Mouse (Mus musculus): Measurements from ENCODE around the gene Kmt2e.

Kmt2e gene

DNA sequence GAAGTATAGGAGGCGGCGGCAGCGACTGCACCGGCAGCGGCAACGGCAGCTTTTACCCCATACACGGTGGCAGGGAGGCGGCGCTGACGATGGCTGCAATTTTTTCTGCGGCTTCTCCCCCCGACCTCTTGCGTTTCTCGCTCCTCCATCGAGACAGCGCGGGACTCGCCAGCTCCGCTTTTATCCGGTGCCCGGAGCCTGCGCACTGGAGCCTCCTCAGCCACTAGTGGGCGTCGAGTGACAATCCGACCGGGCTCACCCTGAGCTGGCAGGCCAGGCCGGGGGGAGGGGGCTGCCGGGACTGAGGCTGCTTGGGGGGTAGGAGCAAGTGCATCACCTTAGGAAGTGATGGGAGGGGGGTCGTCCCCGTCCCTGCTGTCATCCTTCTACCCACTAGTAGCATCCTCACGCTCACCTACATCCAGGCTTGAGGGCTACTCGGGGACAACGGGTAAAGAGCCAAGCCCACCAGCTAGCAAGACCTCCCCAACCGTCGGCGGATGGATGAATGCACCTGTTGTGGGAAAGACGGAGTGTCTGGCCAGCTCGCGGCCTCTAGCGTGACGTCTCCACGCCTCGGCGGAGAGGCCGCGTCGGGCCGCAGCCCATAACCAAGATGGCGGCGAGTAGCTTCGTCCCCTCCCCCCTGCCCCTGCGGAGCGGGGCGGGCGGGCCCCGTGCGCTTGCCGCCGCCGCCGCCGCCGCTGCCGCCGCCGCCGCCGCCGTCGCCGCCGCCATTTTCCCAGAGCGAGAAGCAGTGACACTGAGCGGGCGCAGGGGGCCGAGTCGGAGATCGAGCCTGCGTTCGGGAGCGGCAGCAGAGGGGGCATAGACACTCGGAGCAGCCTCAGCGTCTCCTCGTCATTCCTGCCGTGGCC is at the start of gene Kmt2e:
TSS of gene Kmt2e (plus strand) at position 722 of the 878 bp plus-strand sequence.
- peak; percentile 93 for DNase-seq

DNA sequence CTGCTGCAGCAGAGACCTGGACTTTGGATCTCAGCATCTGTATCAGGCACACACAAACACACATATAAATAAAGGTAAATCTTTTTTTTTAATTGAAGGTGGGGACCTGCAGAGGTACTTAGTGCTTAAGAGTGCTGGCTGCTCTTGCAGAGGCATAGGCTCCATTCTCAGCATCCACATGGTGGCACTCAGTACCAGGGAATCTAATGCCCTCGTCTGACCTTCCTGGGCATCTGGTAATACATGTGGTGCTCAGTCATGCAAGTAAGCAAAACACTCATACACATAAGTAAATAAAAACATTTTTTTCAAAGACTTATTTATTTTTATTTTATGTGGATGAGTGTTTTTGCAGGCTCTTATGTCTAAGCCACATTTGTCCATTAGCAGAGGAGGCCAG is 49.1 kb upstream of the Kmt2e start:
- DNase-seq: no peak

DNA sequence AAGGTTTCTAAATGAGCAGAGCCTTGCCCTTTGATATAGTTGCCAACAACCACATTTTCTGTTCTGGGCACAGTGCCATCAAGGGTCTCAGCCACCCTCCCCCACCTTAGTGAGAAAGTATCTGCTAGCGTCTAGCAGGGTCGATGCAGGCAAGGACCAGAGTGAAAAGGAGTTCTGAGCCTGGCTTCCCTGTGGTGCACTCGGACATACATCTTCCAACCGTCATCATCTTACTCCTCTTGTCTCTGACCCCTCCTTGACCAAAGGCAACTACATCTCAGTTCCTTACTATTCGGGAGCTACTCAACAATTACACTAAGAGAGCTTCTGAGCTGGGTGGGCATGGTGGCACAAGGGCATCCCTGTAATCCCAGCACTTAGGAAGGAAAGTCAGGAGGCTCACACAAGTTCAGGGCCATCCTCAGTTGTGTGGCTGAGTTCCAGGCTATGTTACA is 48.5 kb upstream of the Kmt2e start:
- DNase-seq: no peak

DNA sequence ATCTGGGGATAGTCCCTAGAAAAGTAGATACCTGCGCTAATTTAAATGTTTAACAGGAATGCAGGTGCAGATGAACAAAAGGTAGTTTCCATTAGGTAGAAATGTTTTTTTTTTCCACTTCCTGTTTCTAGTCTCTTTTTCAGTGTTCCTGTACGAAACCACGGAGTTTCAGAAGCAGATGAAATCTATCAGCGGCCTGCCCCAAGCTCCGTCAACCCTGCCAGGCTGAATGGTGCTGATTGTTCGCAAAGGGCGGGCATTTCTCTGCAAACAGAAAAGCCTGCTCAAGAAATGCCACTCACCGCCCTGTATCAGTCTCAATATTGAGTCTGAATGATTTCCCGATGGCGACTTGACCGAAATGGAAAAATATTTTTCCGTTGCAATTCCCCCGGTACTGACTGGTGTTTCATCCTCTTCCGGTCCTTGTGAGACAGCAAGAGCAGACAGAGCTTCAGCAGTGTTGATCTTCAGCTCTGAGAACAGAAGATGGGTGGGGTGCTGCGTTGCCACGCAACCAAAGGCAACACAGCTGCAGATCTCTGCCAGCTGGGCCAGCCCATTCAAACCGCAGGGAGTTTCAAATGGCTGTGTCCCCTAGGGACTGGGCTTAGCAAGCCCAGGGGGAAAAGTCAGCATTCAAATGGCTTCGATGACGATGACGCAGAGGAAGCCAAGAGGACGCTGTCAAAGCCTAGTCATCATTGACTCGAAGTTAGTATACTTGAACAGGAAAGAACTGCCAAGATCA is 47.5 kb upstream of the Kmt2e start:
- DNase-seq: peak; percentile 88

DNA sequence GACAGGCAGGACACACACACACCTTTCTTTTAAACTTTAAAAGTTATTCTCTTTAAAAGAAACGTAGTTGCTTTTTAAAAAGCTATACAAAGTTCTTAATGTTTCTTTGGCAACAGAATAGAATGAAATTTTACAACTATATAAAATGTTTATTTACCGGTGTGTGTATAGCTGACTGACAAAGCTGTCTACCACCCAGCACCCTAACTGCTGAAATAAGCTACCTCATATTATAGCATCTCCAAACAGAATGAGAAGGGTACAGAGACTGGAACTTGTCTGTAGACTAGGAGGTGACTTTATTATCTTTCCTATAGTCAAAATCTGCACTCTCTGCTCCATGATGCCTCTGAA is 47.0 kb upstream of the Kmt2e start:
- no peak for DNase-seq

DNA sequence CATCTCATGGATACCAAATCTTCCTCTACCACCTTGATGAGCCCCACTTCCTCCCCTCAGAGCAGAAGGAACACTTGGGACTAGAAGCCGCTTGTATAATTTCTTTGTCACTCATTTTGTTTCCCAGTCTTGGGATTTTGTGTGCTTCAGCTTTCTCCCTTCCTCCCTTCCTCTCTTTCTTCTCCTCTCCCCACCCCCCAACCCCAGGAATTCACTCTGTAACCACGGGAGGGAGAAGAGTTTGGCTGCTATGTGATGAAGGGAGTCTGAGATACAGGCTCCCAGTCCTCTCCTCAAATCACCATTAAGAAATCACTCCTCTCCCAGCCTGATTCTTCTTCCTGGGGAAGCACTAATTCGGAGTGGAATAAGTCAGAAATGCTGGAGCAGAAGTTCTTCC is 46.1 kb upstream of the Kmt2e start:
- DNase-seq: no peak

DNA sequence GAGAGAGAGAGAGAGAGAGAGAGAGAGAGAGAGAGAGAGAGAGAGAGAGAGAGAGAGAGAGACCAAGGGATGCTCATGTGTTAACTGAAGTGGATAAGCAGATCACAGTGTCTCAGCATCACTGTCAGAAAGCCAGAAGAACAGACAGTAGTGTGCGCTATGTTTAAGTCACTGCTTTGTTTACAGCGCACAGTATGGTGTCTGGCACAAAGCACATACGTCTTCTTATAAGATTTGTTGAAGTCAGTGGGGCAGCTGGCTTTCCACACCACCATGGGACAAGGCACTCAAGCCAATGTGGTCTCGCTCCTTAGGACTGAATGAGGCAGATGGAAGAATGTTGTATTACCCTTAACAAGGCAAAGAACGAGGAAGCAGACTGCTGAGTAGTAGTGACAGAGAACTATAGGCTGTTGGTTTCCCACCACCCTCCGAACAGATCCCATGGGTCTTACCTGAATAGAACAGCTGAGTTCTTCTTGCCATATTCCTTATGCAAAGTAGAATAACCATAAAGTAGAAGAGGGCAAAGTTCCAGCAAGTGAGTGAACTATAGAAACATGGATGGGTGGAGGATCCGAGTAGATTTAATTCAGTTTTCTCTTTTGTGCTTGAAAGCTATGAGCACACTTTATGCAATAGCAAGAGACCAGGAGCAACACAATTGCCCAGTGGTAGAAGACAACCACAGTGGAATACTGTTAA is 44.5 kb upstream of the Kmt2e start:
- no peak for DNase-seq

DNA sequence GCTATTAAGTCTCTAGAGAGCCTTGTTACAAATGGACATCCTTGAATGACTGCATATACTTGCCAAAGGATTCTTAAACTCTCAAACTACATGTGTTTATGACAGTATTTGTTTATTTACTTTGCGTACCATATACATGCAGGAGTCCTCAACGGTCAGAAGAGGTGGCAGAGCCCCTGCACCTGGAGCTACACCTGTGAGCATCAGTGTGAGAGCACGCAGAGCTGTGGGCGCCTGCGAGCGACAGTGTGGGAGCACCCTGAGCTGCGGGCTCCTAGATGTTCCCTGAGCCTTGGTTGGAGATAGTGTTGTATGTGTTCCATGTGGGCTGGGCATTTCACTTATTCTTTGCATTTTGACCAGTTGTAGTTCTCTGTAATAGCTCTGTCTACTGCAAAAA is 42.5 kb upstream of the Kmt2e start:
- DNase-seq: no peak

DNA sequence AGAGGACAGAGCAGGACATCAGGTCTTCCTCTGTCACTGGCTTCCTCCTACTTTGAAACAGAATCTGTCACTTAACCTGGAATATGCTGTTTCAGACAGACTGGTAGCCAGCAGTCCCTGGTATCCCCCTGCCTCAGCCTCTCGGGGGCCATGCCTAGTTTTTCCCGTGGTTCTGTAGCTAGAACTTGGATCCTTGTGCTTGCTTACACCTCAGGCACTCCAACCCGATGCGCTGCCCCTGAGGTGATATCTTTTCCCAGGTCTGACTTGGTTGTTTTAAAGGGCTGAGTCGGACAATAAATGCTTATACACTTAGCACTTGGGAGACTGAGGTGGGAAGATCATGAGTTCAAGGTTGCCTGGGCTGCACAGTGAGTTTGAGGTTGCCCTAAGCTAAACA is 40.4 kb upstream of the Kmt2e start:
- DNase-seq: no peak

DNA sequence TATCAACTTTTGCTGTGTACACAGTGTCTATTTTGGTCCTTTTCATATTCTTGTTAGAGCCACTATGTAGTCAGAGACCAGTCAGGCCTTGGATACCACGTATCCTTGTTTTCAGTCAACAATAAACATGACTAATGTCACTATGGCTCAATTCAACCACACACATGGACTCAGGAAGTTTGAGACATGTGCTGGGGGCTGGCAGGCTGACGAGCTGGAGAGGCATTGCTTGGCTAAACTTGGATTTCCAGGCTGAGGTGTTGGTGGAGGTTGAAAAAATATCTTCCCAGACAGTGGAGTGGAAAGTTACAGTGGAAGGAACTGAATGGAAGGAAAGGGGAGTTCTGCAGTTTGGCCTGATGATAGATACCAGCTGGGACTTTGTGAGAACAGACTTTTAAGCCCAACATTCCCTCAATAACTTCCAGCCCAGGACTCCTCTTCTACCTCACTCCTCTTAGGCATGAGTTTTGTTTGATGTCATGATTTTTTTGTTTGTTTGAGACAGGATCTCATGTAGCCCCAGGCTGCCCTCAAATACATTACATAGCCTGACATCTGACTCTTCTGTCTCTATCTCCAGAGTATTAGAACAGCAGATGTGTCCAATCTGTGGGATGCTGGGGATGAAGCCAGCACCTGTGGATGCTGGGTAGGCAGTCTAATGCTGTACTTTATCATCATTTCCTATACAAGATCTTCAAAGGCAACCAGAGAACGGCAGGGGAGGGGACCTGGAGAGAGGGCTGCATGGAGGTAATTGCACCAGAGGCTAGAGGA is 39.7 kb upstream of the Kmt2e start:
- peak; percentile 69 for DNase-seq

DNA sequence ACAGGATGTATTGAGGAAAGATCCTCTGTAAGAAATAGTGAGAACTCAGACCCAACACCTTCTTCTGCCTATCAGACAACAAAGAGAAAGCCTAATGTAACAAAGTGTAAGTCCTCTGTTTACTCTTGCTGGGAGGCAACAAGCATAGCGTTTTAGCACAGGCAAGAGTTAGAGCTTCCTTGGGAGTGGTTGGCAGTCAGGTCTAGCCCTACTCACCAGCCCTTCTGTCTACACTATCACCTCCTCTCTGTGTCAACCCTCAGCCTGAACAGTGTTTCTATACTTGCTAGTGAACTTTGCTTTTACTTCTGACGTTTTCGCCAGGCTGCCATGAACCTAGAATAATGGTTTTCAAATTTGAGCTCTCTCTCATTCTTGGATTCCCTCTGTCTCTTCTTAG is 38.5 kb upstream of the Kmt2e start:
- DNase-seq: no peak

DNA sequence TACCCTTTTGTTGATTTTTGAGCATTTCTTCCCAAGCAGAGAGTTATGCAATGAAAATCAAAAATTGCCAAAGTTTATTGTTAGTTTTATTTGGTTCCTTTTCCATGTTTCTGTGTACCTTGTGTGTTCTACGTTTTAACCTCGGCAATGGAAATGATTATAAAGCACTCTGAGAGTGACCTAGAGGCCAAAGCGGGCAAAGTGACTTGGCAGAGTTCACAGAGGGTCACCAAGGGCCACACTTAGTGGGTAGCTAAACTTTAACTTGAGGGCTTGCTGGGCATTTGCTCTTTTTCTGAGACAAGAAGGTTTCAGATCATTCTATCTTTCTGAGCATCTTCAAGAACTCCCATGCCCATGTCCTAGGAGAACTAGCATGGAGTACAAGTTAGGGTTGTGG is 37.5 kb upstream of the Kmt2e start:
- DNase-seq: no peak

DNA sequence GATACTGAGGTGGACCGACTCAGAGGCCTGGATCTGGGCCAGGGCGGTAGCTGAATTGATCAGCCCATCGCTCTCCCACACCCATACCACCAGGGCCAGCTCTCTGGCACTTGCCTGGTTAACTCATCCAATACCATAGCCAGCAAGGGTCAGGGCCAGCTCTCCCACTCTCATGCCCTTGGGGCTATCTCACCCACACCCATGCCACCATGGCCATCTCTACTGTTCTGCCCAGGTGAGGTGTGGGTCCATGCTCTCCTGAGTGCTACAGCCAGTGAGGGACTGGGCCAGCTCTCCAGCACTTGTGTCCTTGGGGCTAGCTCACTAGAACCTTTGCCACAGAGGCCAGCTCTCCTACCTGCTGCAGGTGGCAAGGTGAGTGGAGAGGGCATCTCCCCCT is 34.1 kb upstream of the Kmt2e start:
- no peak for DNase-seq

DNA sequence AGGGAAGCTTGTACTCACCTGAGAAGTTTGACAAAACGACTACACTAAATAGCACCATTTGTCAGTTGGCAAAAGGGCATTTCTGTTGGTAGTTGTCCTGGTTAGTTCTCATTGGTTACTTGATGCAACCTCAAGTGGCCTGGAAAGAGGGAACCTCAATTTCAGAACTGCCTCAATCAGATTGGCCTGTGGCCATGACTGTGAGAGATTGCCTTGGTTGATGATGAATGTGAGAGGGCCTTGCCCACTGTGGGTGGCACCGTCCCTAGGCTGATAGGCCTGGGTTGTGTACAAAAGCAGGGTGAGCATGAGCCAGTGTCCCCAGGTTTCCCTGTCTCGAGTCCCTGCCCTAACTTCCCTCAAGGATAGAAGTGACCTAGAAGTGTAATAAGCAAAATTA is 33.4 kb upstream of the Kmt2e start:
- DNase-seq: no peak

DNA sequence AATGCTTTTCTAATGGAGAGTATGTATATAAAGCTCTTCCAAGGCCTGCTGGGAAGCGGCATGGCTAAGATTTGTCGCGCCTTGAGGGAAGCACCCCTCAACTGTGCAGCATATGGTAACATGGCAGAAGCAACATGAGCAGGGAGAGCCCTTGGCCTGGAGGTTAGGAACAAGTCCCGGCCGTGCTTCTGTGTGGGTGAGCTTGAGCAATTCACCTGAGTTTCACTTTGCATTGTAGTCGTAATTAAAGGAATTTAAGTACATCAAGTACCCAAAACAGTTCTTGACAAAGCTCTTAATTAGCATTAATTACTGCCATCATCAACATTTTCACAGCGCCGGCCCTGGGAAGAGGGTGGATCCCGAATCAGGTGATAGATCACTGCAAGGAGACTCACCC is 32.9 kb upstream of the Kmt2e start:
- no peak for DNase-seq

DNA sequence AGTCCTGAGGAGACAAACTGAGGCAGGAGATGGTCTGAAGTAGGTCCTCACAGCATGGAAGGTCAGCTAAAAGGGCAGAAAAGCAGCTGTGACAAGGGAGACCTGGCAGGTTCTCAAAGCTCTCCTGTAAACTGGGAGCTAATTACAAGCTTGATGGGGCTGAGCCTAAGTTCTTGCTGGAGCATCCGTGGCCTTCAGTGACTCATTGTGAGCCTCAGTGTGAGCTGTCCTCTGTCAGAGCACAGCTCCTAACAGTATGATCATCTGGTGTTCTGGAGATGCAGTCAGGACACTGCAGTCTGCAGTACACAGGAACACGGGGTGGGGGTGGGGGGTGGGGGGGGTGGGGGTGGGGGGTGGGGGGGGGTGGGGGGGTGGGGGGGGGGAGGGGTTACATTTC is 32.2 kb upstream of the Kmt2e start:
- DNase-seq: no peak

DNA sequence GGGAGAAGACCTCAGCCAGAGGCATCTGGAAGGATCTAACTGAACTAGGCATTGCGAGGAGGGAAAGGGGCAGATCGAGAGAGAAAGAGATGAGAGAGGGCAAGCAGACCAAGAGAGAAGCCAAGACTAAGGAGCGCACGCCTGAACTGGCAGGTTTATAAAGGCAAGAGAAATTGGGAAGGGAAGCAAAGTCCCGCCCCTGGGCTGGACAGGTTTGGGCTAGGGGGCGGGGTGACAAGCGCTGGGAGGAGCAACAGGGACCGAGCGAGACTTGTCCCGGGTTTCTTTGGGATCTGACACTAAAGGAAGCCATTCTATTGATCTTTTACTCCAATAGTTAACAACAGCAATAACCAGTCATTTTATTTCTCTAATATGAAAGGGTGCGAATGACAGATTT is 31.1 kb upstream of the Kmt2e start:
- no peak for DNase-seq

DNA sequence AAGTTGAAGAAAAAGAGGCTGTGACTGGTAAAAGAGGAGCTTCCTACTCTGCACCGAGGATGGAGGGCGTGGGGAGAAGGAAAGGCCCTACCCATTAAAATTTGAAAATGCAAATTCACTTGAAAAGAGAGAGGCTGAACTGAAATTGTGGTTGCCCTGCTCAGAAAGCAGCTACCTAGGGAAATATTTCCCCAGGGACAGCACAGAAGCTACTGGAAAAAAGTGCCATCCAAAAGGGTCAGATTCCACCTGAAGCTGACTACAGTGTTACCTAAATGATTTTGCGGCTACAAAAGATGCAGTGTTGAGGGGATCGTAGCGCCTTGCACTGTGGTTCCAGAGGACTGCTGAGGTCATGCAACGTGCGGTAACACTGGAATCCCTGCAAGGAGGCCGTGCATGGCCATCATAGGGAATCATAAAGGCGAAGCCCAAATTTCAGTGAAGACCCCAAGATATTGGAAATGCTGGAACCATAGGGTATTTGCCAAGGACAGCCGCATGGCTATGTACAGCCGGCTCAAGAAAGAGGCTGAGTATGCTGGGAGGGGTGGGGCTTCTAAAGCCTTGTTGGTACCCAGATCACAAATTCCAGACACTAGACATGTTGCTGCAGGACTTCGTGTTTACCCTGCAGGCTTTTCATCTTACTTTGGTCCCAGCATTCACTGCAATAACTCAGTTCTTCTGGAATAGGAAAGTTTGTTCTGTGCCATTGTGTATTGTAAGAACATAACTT is 28.4 kb upstream of the Kmt2e start:
- no peak for DNase-seq

DNA sequence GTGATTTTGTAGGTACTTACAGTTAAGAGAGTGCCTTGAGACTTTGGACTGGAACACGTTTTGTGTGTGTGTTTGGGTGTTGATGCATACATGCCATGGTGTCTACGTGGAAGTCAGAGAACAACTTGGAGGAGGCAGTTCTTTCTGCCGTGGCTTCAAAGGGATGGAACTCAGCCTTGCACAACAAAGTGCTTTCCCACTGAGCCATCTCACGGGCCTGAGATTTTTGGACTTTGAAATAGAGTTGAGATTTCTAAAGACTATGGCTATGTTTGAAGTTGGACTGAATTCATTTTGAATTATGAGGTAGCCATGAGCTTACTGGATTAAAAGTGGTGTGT is 27.9 kb upstream of the Kmt2e start:
- DNase-seq: no peak

DNA sequence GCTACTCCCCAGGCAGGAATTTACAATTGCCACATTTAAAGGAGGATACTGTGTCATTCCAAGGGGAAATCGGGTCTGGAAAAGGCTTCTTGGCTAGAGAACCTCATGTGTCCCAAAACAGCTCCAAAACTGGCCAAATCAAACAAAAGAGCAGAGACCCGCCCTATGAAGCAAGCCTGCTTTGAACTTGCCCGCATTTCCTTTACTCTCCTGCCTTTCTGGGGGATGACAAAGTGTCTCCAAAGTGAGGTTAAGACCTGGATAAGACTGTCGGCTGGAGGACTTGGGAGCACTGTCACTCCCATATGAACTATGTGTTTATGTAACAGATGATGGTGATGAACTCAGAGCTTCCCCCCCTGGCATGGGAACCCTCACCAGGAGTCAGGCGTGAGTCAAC is 26.1 kb upstream of the Kmt2e start:
- no peak for DNase-seq

DNA sequence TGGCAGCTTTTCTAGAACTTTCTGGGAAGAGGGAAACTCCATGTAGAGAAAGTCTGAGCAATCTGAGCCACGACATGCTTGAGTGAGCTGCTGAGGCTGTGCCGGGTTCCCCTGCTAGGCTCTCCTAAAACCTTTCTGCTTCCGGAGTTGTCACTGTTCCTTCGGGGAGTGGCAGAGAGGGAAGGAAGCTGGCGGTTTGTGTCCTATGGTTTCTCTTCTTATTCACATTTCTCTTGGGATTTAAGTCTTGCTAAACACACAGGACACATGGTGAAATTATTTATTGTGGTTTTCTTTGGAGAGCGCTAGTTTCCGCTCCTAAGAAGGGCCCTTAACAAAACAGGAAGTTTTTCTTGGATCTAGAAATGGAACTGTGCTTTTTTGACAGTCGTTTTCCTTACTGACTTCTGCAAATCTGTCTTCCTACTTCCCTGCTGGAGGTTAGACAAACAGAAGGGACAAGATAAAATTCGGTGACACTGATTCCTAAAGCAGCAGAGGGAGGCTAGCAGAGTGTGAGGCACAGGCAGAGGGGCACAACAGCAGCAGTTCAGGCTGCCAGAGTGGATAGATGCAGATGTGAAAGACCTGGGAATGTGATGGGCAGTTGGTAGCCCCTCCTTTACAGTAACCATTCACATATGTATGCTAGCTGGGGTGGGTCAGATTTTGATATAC is 24.1 kb upstream of the Kmt2e start:
- no peak for DNase-seq

DNA sequence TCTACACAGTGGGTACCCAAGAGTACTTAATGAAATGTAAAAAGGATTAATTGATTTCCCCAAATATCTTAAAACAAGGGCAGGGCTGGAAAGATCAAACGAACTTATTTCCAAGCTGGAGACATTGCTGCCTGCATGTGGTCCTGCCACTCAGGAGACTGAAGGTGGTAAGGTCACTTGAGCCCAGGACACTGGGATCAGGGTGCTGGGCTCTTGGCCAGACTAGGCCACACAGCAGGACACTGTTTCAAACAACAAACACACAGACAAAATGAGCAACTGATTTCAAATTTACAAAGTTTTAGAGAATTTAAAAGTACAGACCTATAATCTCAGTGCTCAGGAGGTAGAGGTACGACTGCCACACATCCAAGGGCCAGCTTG is 23.5 kb upstream of the Kmt2e start:
- DNase-seq: no peak

All from right cerebral cortex, adult 18-20 months (tissue).